Mouse (Mus musculus) gastrocnemius, adult 2 months (tissue): ENCODE data around the gene Rabl3. TPM values are rescaled to one million over a fixed set of nuclear protein-coding genes. Genes with fewer than 3 reads are reported as not detected.

Experiments used
- DNase-seq: peaks from one replicate; pipeline ENCODE4 v3.0.0; 2022
- H3K27ac ChIP-seq: fragments of 200-600 bp; 2 replicates; pipeline ENCODE4 v1.8.1; 2022; ENCODE audit warnings: mild to moderate bottlenecking
- H3K4me3 ChIP-seq: fragments of 200-600 bp; 2 replicates; pipeline ENCODE4 v1.8.1; 2022; ENCODE audit warnings: mild to moderate bottlenecking, moderate library complexity
- CTCF ChIP-seq: fragments of 200-600 bp; IDR thresholded peaks from 2 replicates; pipeline ENCODE4 v1.8.1; 2022; ENCODE audit warnings: antibody characterized with exemption, mild to moderate bottlenecking, moderate library complexity
- intact Hi-C: fragments of 180-260 bp; cut with DNase I; formaldehyde crosslinking; loops from one replicate; pipeline ENCODE4 v1.15.1; 2025
- total RNA-seq, 2 experiments: library from RNA; stranded (reverse); gene quantifications; 2 replicates each; pipeline ENCODE4 v1.2.3; 2021

The Rabl3 gene
- total RNA-seq, 2 experiments from 2014 or later, result 5.4 to 8.5 TPM

DNA sequence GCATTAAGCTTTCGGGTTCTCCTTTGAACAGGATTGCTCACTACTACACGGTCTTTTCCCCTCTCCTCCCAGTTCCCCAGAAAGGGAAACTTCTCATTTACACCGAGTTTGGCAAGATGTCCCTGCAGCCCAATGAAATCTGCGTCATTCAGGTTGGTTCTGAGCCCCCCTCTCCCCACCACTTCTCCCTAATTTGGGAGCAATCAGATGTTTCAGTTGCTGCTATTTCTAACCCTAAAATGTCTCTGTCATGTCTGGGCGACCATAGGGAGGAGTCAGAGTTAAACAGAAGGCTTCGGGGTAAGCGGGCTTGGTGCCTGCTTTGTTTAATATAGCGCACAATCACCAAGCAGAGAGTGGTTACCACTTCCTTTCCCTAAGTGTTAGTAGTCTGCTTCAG is 76.4 kb downstream of the Rabl3 start:
- no peak for TF ChIP-seq CTCF
- intact Hi-C loops, result no loop called here

DNA sequence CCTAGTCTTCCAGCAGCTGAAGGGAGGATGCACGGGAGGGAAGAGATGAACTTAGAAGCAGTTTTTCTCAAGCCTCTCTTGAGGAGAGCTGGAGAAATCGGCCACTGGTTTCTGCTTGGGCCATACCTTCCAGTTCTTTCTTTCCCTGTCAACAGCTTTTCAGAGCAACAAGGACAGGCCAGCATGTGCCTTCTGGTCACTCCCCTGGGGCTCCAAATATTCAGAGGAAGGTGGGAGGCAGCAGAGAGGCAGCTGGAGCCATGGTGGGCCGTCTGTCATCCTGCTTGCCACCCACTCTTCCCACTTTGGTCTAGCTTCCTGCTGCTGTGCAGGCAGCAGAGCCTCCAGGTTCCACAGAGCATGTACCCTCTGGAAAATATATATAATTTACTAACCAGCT is 78.0 kb downstream of the Rabl3 start:
- DNase-seq, result no peak
- no peak for TF ChIP-seq CTCF
- intact Hi-C loops, result no loop called here
- no peak overlapping the region for H3K4me3 ChIP-seq
- peak overlapping the region; percentile 8; the same call in 1 of the 2 replicates for H3K27ac ChIP-seq

More for the DNA sequence above, 76.4 kb downstream of the Rabl3 start:
- H3K27ac ChIP-seq, result no peak overlapping the region
- DNase-seq, result no peak
- H3K4me3 ChIP-seq, result no peak overlapping the region

Other genes starting within 250 kb of the Rabl3 start
- under 1 TPM; 0.06 to 0.08 TPM for gene Stxbp5l, start 154.9 kb upstream of the Rabl3 start, total RNA-seq
- 10 to 100 TPM in 1 of 2 experiments, 1 to 10 TPM in 1; 9.0 to 10.2 TPM for gene Gtf2e1, start 96 bp upstream of the Rabl3 start, total RNA-seq
- not detected for gene Hgd, start 40.3 kb downstream of the Rabl3 start, total RNA-seq
- gene Ndufb4, start 114.6 kb downstream of the Rabl3 start, total RNA-seq, result 100 to 1,000 TPM; 191 to 246 TPM
- gene Fstl1, start 237.0 kb downstream of the Rabl3 start, total RNA-seq, result 10 to 100 TPM; 30.2 to 54.1 TPM